Mouse (Mus musculus): ENCODE data around the gene Nt5m.
"Not testable (repeated sequence)": the region's sequence is repeated elsewhere in the genome, so short reads cannot be mapped to it uniquely, and the experiment has no call there.

The Nt5m gene

DNA sequence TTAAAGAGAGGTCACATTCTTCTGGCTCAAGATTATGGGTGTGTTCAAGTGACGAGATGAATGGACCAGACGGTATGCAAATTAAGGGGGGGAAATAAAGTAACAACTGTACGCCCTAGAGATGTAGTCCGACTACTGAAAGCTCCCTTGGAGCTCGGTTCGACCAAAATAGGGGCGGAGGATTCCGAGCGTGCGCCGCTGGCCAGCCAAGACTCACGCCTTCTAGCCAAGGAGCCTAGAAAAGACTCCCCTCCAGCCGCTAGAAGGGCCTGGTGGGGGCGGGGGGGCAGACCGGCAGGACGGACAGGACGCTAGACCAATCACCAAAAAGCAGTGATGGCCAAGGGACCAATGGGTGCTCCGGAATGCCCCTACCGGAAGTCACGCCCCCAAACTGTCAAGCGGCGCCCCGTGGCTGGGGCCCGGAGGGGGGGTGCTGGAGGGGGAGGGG, at the start of gene Nt5m:
Gene Nt5m, plus strand, starts transcription at position 440 of the 451 bp plus-strand sequence.
- DNase-seq: peak; percentile 95 to 96

DNA sequence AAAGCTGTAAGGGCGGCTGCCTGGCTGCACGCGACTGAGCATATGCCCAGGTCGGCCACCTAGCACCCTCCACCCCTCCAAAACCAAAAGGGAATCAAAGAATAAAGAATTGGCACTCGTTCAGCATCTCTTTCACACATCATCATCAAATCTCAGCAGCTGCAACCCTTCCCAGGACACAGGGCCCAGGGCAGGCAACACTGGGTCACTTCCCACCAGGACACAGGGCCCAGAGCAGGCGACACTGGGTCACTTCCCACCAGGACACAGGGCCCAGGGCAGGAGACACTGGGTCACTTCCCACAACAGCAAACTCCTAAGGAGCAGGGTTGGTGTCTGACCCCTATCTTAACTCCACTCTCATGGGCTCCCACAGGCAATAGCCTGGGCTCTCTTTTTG, 45.9 kb upstream of the Nt5m start:
- DNase-seq: peak in 1 of 2 experiments; percentile 73

GRCm38 (mm10) chr11:59800412-59800811, 38.8 kb upstream of the Nt5m start:
- DNase-seq: no peak

- DNase-seq: no peak
Observed at GRCm38 (mm10) chr11:59801881-59802280, 37.4 kb upstream of the Nt5m start.

GRCm38 (mm10) chr11:59803516-59803915, 35.7 kb upstream of the Nt5m start:
- no peak for DNase-seq

- no peak for DNase-seq
Observed at GRCm38 (mm10) chr11:59804409-59805110, 34.7 kb upstream of the Nt5m start.

GRCm38 (mm10) chr11:59805256-59805655, 34.0 kb upstream of the Nt5m start:
- DNase-seq: no peak

- DNase-seq: no peak
Observed at GRCm38 (mm10) chr11:59805656-59806055, 33.6 kb upstream of the Nt5m start.

DNA sequence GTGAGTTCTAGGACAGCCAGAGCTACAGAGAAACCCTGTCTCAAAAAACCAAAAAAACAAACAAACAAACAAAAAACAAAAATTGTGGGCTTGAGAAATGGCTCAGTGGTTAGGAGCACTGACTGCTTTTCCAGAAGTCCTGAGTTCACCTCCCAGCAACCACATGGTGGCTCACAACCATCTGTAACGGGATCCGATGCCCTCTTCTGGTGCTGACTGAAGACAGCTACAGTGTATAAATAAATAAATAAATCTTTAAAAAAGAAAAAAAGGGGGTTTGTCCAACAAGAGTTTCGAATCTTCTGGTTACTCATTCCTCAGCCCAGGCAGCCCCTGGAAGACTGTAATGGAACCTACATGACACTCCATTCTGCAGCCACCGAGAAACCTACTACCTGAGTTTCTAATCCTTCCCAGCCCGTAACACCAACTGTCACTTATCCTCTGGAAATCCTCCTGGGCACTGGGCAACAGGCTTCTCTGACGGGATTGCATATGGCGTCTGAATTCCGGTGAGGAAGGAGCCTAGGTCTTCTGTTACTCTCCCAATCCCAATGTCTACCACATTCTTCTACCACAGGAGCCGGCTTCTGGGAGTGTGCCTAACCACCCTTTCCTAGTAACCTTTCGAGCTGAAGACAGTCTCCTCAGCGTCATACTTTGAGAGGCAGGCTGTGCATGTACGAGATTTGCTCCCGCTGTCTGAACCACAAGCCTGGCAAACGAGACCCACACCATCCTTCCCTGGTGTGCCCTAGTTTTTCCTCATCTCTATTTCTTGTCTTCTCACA, 30.9 kb upstream of the Nt5m start:
- no peak for DNase-seq

- DNase-seq: peak in 1 of 2 experiments; percentile 51
Observed at GRCm38 (mm10) chr11:59809071-59809669, 30.1 kb upstream of the Nt5m start.

- DNase-seq: peak; percentile 89 to 90
Observed at GRCm38 (mm10) chr11:59809670-59810474, 29.4 kb upstream of the Nt5m start, which contains the start of gene Flcn. TSS of gene Flcn (minus strand) at chr11:59810016.

GRCm38 (mm10) chr11:59810480-59811158, 28.6 kb upstream of the Nt5m start:
- no peak for DNase-seq

GRCm38 (mm10) chr11:59811211-59811610, 28.0 kb upstream of the Nt5m start:
- DNase-seq: no peak

DNA sequence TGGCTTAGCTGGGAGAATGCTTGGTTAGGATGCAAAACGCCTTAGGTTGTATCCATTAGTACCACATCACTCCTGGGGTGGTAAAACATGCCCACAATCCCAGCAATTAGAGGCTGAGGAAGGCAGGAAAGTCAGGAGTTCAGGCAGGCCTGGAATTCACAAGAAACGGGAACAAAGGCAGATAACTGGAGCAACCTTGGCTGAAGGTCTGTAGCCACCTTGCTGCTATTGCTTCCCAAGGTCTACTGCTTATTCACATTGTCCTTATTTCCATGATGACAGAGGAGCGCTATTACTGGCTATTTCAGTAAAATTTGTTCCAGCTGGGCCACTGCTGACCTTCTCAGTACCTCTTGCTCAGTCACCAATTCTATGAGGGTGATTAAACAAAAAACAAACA, 26.0 kb upstream of the Nt5m start:
- DNase-seq: no peak

DNA sequence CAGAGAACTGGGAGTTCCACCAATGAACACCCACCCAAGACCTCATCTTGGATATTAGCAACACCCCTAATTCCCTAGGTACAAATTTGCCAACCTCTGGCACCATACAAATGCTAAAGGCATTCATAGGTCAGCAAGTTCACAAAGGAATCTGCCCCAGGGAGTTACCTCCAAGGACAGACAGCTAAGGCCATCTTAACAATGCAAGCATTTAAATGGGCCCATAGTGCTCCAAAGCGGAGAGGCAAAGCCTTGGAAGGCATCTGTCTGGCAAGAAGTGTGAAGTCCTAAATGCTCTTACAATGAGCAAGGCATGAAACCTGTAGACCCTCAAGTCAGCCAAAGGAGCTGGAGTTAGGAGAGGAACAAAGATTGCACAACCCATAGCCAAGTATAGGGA, 24.9 kb upstream of the Nt5m start:
- DNase-seq: no peak

DNA sequence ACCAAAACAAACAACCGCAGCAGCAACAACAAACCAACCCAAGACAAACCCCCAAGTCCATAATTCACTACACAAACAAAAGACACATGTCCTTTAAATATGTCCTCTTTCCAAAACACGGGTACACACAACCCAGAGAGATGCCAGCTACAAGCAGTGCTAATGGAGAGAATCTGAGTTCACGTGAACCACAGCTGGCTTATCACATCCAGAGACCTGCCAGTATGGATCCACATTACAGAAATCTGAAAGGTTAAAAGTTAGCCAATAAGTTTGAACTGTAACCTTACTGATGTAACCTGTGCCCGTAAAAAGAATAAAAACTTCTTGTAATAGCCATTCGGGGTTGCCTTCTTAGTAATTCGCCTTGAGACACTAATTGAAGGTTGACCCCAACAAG, 24.3 kb upstream of the Nt5m start:
- no peak for DNase-seq

- DNase-seq: no peak
Observed at GRCm38 (mm10) chr11:59815482-59816065, 23.7 kb upstream of the Nt5m start.

- DNase-seq: no peak
Observed at GRCm38 (mm10) chr11:59817916-59818315, 21.3 kb upstream of the Nt5m start.

DNA sequence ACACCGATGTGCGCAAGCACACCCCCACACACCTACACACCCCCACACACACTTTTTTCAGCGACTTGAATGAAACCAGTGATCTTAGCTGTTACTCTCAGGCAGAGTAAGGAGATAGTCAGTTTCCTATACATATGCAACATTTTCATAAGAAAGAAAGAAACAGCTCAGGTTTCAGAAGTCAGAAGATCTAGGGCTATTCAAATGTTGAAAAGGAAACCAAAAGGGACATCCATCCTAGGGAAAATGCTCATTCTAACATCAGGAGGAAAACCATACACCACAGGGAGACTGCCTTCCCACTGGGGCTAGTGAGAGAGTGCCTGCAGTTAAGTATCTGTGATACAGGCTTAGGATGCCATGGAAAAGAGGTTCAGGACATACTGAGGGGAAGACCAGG, 17.6 kb upstream of the Nt5m start:
- no peak for DNase-seq

- not testable (repeated sequence) for DNase-seq
Observed at GRCm38 (mm10) chr11:59837789-59838188, 1.5 kb upstream of the Nt5m start.

DNA sequence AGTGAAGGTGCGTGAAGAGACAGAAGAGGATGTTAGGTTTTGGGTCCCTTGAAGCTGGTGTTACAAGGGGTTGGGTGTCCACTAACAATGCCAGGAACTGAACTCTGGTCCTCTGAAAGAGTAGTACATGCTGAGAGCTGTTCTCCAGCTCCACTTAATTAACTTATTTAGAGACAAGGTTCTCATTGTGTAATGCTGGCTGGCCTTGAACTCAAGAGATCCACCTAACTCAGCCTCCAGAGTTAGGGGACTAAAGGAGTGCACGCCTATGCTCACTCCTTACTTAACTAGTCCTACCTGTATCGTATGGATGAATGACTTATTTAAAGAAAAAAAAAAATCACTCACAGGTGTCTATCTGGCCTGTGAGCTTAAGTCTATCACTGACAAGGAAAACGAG, 821 bp upstream of the Nt5m start:
- no peak for DNase-seq
